Mouse (Mus musculus) olfactory bulb, adult 2 months (tissue): ENCODE results near the gene Pgm5. TPM values are rescaled to one million over a fixed set of nuclear protein-coding genes. Genes with fewer than 3 reads are reported as not detected.
A peak's percentile ranks its signal among the peaks of the same experiment; 100 is the strongest.
"Not testable (repeated sequence)": the region's sequence is repeated elsewhere in the genome, so short reads cannot be mapped to it uniquely, and the experiment has no call there.

Source experiments
- H3K27ac ChIP-seq: fragments of 200-500 bp; 2 replicates; pipeline ENCODE4 v1.5.1; 2012; ENCODE audit warnings: low read depth, low read length; ENCODE audit not compliant: insufficient read depth
- H3K4me1 ChIP-seq: fragments of 200-500 bp; 2 replicates; pipeline ENCODE4 v1.6.1; 2012; ENCODE audit warnings: low read length; ENCODE audit not compliant: control insufficient read depth, insufficient read depth
- H3K4me3 ChIP-seq: fragments of 200-500 bp; 2 replicates; pipeline ENCODE4 v1.5.1; 2012; ENCODE audit warnings: mild to moderate bottlenecking, low read depth, low read length, moderate library complexity; ENCODE audit not compliant: insufficient read depth
- CTCF ChIP-seq: fragments of 200-500 bp; IDR thresholded peaks from 2 replicates; pipeline ENCODE4 v1.5.1; 2012; ENCODE audit warnings: low read depth, mild to moderate bottlenecking, low read length, moderate library complexity; ENCODE audit not compliant: insufficient read depth
- POLR2A ChIP-seq: fragments of 200-500 bp; IDR thresholded peaks from 2 replicates; pipeline ENCODE4 v1.6.1; 2012; ENCODE audit warnings: mild to moderate bottlenecking, low read depth, low read length, moderate library complexity; ENCODE audit not compliant: insufficient read depth
- WGBS: fragments of 180-500 bp; shearing (Covaris S2); methylation state at CpG from one replicate; pipeline ENCODE4 v1.1.7; 2018; 5-methylcytosine and 5-hydroxymethylcytosine counted together
- polyA plus RNA-seq: library from polyadenylated mRNA; stranded (reverse); fragments of >200 nt; gene quantifications from 2 replicates; pipeline ENCODE4 v1.2.4, GENCODE M21; 2012; ENCODE audit warnings: low replicate concordance; ENCODE audit not compliant: missing spikeins, insufficient read depth, insufficient read length

The Pgm5 gene
- polyA plus RNA-seq, 1 experiment = not detected

DNA sequence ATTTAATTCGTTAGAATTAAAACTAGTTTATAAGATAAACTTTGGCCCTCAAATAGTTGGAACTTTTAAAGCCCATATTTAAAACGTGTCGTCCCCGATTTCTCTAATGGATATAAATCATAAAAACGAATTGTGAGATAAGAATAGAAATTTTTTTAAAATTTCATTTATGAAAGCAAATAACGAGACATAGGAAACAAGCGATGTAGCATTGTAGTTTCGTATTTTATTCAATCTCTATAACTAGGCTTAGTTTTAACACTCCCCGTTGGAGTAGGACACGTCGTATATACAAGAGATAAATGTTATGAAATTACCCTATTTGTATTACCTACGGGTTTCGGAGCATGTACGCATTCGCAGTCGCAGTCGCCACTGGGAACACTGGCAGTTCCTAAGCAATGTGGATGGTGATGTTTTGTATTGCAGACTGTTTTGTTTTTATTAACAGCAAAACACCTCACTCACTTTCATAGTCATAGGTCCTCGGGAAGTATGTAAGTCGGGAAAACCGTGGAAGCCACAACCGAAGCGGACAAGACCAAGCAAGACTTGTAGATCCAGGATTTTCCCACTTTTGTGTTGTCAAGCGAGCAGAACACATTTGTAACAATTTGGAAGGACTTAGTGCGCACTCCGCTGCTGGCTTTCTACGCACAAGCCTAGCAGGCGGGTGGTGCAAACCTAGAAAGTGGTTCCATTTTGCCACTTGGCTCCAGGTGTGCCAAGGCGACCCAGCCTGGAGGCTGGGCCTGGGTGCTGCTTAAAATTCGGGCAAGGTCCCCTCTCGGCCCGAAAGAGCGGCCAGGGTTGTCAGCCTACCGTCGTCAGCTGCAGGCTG lies 37.3 kb upstream of the Pgm5 start:
- H3K4me1 ChIP-seq = peaks cover 20% of the 10 kb centered on the region
- no peak overlapping the region for H3K27ac ChIP-seq
- H3K4me3 ChIP-seq = no peak overlapping the region
- 6% methylated on average over 34 of the region's 34 CpGs for WGBS
- TF ChIP-seq POLR2A (no peak), CTCF (no peak)

GRCm38 (mm10) chr19:24897896-24898736 lies 36.5 kb upstream of the Pgm5 start:
- Histone ChIP-seq H3K4me1 (peaks cover 20% of the 10 kb centered on the region), H3K4me3 (no peak overlapping the region), H3K27ac (no peak overlapping the region)
- WGBS = 5% methylated on average over 20 of the region's 20 CpGs
- no peak for TF ChIP-seq CTCF
- no peak for TF ChIP-seq POLR2A

GRCm38 (mm10) chr19:24897006-24897895 lies 35.6 kb upstream of the Pgm5 start:
- no peak for TF ChIP-seq CTCF
- no peak for TF ChIP-seq POLR2A
- Histone ChIP-seq H3K4me1 (peaks cover 20% of the 10 kb centered on the region), H3K4me3 (no peak overlapping the region), H3K27ac (no peak overlapping the region)
- WGBS = 3% methylated on average over 57 of the region's 57 CpGs

DNA sequence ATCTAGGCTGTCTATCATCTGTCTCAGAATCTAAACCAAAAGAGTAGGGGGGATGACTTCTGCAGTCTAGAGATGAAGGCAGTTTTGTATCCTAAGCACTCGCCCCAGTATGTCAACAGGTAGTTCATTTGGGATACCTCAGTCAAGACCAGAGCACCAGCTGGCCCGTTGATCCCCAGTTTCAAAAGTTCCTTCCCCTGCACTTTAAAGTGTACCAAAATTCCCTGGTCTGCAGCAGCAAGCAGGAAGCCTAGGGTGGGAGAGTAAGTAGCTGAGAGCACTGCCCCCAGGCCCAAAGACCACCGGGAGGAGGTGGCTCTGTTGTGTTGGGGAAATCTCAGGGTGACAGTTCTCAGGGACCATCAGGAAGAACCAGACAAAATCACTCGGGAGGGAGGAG lies 34.9 kb upstream of the Pgm5 start:
- Histone ChIP-seq H3K27ac (no peak overlapping the region), H3K4me1 (peaks cover 20% of the 10 kb centered on the region), H3K4me3 (no peak overlapping the region)
- 44% methylated on average over 4 of the region's 4 CpGs for WGBS
- TF ChIP-seq POLR2A = no peak
- no peak for TF ChIP-seq CTCF

GRCm38 (mm10) chr19:24886888-24887287 lies 25.2 kb upstream of the Pgm5 start:
- WGBS = 84% methylated on average over 3 of the region's 3 CpGs
- Histone ChIP-seq H3K4me1 (no peaks in the 10 kb centered on the region), H3K27ac (no peak overlapping the region), H3K4me3 (no peak overlapping the region)
- TF ChIP-seq POLR2A = no peak
- TF ChIP-seq CTCF = no peak

GRCm38 (mm10) chr19:24885504-24885903 lies 23.8 kb upstream of the Pgm5 start:
- 12% methylated on average over 5 of the region's 5 CpGs for WGBS
- Histone ChIP-seq H3K27ac (no peak overlapping the region), H3K4me1 (no peaks in the 10 kb centered on the region), H3K4me3 (no peak overlapping the region)
- TF ChIP-seq CTCF (0 out of 2 replicates have a peak, but pooled peaks have one; percentile 23), POLR2A (no peak)

DNA sequence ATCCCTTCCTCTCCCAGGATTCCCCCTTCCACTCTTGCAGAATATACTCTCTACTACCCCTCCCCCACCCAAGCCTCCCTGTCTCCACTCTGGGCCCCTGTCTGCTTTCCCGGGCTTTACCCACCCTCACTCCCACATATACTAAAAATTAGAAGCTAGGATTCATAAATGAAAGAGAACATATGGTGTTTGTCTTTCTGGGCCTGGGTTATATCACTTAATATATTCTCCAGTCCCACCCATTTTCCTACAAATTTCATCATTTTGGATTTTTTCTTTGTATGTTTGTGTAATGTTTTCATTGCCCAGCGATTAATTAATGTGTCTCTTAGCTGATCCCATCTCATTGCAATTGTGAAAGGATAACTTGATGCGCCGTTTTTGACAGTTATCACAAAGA lies 19.6 kb upstream of the Pgm5 start:
- H3K4me1 ChIP-seq = no peaks in the 10 kb centered on the region
- H3K4me3 ChIP-seq = no peak overlapping the region
- 72% methylated on average over 4 of the region's 4 CpGs for WGBS

DNA sequence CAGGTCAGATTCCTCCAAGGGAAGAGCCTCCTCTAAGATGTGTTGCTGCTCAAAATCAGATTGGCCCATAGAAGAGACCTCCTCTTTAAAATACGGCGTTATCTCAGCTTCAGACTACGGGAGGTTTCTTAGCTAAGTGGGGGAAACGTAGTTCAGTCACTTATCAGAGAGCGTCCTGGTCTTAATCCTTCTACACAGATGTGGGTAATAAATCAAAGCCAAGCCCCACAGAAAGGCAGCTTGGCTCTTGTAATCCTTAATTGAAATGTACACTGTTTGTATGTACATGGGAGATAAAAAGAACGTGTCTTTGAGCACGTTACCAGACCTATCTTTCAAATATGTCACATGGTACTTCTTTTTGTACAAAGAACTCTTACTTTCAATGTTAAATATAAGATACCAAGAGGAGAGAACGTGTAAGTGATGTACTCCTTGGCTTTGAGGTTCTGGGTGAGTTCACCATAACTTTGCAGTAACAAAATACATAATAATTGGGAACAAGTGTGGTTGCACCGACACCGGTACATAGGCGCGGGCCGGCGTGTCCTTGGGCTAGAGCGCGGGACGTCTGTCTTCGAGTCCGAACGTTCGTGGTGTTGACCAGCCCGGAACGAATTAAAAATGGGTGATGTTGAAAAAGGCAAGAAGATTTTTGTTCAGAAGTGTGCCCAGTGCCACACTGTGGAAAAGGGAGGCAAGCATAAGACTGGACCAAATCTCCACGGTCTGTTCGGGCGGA lies 13.6 kb upstream of the Pgm5 start, which contains the start of gene Gm10053:
Gene Gm10053, plus strand, starts transcription at position 558 of the 742 bp plus-strand sequence.
- 93% methylated on average over 23 of the region's 26 CpGs for WGBS
- H3K4me1 ChIP-seq, H3K27ac ChIP-seq, H3K4me3 ChIP-seq: not testable (repeated sequence)

More for the DNA sequence above, 19.6 kb upstream of the Pgm5 start:
- TF ChIP-seq POLR2A (no peak), CTCF (no peak)
- H3K27ac ChIP-seq = no peak overlapping the region
